Mouse (Mus musculus) olfactory bulb, adult 2 months (tissue): ENCODE measurements around the gene Ap5s1.

Source experiments
- CTCF ChIP-seq: fragments of 200-500 bp; IDR thresholded peaks from 2 replicates; pipeline ENCODE4 v1.5.1; 2012; ENCODE audit warnings: low read depth, mild to moderate bottlenecking, low read length, moderate library complexity; ENCODE audit not compliant: insufficient read depth
- POLR2A ChIP-seq: fragments of 200-500 bp; IDR thresholded peaks from 2 replicates; pipeline ENCODE4 v1.6.1; 2012; ENCODE audit warnings: mild to moderate bottlenecking, low read depth, low read length, moderate library complexity; ENCODE audit not compliant: insufficient read depth

- TF ChIP-seq POLR2A = peak; percentile 94
- TF ChIP-seq CTCF = no peak
Observed at GRCm38 (mm10) chr2:131159938-131160581, 46.8 kb upstream of the Ap5s1 start, which contains the start of gene 1700037H04Rik.
